ENCODE assay signal across 13 mouse cellular contexts in the genomic region with DNA sequence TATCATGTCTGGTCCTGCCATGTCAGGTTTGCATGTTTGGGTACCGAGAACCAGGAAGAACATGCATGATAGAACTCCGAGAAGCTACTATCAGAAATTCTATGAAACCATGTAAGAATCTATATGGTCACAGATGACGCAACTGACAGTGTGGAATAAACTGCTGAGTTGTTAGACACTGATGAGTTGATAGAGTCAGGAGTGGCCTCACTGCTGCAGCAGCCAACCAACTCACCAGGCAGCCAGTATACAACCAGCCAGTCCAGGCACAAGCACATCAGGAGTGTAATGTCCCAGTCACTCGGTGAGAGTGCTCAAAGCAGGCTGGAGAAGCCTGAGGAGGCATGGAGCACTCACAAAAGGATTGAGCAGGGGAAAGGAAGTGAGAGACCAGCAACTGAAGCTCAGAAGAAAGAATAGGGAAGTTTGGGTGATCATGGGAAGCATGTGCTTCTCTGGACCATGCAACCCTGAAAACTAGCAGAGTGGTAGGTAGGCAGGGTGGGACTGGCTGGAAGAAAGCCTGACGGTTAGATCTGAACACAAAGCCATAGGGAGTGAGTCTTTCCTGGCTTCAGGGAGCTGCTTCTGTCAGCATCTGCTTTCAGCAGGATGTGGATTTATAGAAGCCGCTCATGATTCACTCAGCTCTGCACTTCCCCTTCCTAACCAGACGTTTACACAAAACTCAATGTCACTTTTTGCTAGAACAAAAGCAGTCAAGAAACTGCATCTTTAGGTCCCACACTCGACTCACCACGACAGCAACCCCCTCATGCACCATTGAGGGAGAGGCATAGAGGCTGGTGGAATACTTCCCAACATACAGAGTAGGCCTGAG. TPM values are rescaled to one million over a fixed set of nuclear protein-coding genes. Genes with fewer than 3 reads are reported as not detected.
DNase-seq lines count a peak whose midpoint lies in the region; ATAC-seq lines count a peak whose summit lies in the region.
"Had no signal": no experiment of that assay in that cellular context is flagged by ENCODE, and none has a peak within 500 bp of the region (broad histone marks: within the 10 kb centered on the region; RNA-seq: fewer than 3 reads in every experiment).

No protein-coding gene starts in this region.

- no peaks in the 10 kb centered on the region for H3K9me3 ChIP-seq in lung, embryonic 16.5 days (ENCODE audit: control insufficient read depth, low read length)
- no peaks in the 10 kb centered on the region for H3K9me3 ChIP-seq in embryonic facial prominence, embryonic 10.5 days
- H3K9me3 ChIP-seq in megakaryocyte, embryonic 14.5 days, result no peaks in the 10 kb centered on the region
- H3K9me3 ChIP-seq: hindbrain, embryonic 15.5 days; stomach, embryonic 15.5 days had no signal

- WGBS in lung, embryonic 16.5 days, result 58% methylated on average over 9 of the region's 9 CpGs
- 82% methylated on average over 9 of the region's 9 CpGs for WGBS in embryonic facial prominence, embryonic 10.5 days

- no peaks in the 10 kb centered on the region for H3K27me3 ChIP-seq in lung, embryonic 16.5 days (ENCODE audit: control insufficient read depth, insufficient read depth, low read depth, low read length)
- H3K27me3 ChIP-seq in embryonic facial prominence, embryonic 10.5 days (replicated peaks; ENCODE audit: low read depth, poor library complexity, severe bottlenecking), result no peaks in the 10 kb centered on the region
- no peaks in the 10 kb centered on the region for H3K27me3 ChIP-seq in megakaryocyte, embryonic 14.5 days (replicated peaks)
- H3K27me3 ChIP-seq: hindbrain, embryonic 15.5 days; stomach, embryonic 15.5 days had no signal

- peak overlapping the region; percentile 25; the same call in 1 of the 2 replicates for H3K27ac ChIP-seq in lung, embryonic 16.5 days (ENCODE audit: low read length)
- 0 out of 2 replicates have a peak overlapping the region, but pooled peaks have one; percentile 16 for H3K27ac ChIP-seq in embryonic facial prominence, embryonic 10.5 days (replicated peaks)
- H3K27ac ChIP-seq: hindbrain, embryonic 15.5 days; stomach, embryonic 15.5 days had no signal

- ATAC-seq in lung, embryonic 16.5 days (ENCODE audit: low read depth), result 0 out of 2 replicates have a peak, but pooled peaks have one; percentile 47

- H3K36me3 ChIP-seq in lung, embryonic 16.5 days (ENCODE audit: control insufficient read depth, insufficient read depth, low read length), result no peaks in the 10 kb centered on the region
- peaks cover 17% of the 10 kb centered on the region; the same call in 1 of the 2 replicates for H3K36me3 ChIP-seq in embryonic facial prominence, embryonic 10.5 days (replicated peaks)
- H3K36me3 ChIP-seq in megakaryocyte, embryonic 14.5 days (replicated peaks; ENCODE audit: low read length), result peaks cover 88% of the 10 kb centered on the region

- no peak overlapping the region for H3K4me3 ChIP-seq in lung, embryonic 16.5 days (ENCODE audit: low read length)
- H3K4me3 ChIP-seq in embryonic facial prominence, embryonic 10.5 days, result no peak overlapping the region
- peak overlapping the region; percentile 50 for H3K4me3 ChIP-seq in megakaryocyte, embryonic 14.5 days (replicated peaks)
- H3K4me3 ChIP-seq: erythroblast, embryonic 14.5 days; hindbrain, embryonic 15.5 days; stomach, embryonic 15.5 days had no signal

- H3K9ac ChIP-seq in lung, embryonic 16.5 days (ENCODE audit: low read length), result no peak overlapping the region
- H3K9ac ChIP-seq: hindbrain, embryonic 15.5 days; stomach, embryonic 15.5 days had no signal

- no peak overlapping the region for H3K4me2 ChIP-seq in lung, embryonic 16.5 days (ENCODE audit: low read depth, low read length)
- H3K4me2 ChIP-seq: hindbrain, embryonic 15.5 days; midbrain, embryonic 11.5 days; stomach, embryonic 15.5 days had no signal

- H3K4me1 ChIP-seq in lung, embryonic 16.5 days (replicated peaks; ENCODE audit: control insufficient read depth, insufficient read depth, low read length), result no peaks in the 10 kb centered on the region
- H3K4me1 ChIP-seq in embryonic facial prominence, embryonic 10.5 days, result no peaks in the 10 kb centered on the region; the same call in 1 of the 2 replicates
- H3K4me1 ChIP-seq in megakaryocyte, embryonic 14.5 days, result peaks cover 48% of the 10 kb centered on the region
- H3K4me1 ChIP-seq: hindbrain, embryonic 15.5 days; stomach, embryonic 15.5 days had no signal

- peak; percentile 25 to 28 for DNase-seq in heart, adult 18-20 months
- no peak for DNase-seq in heart, postnatal 4 days
- DNase-seq in lung, postnatal 10 days, result no peak
- no peak for DNase-seq in embryonic facial prominence, embryonic 10.5 days (ENCODE audit: low spot score)
- DNase-seq in testis, postnatal 14 days (ENCODE audit: low spot score), result no peak
- DNase-seq in natural killer cell, adult 2 months (ENCODE audit: low spot score in 2 of 2), result no peak

RNA-seq across cellular contexts. Expression of a gene that starts 31.6 kb away (rescaled TPM):
- total RNA-seq in heart, adult 18-20 months (2021), result 10 to 100 TPM; 19.2 to 24.5 TPM
- 10 to 100 TPM; 55.6 to 56.5 TPM for total RNA-seq in heart, postnatal 4 days (2021)
- polyA plus RNA-seq in lung, embryonic 16.5 days (2015; fragmentation: Nextera tagmentation; extraction: Ambion mirVana), result 108 and 126 TPM in 2 replicates
- polyA plus RNA-seq in embryonic facial prominence, embryonic 10.5 days (2016; fragmentation: Nextera tagmentation; extraction: Ambion mirVana), result 16.9 and 20.6 TPM in 2 replicates
- polyA plus RNA-seq in megakaryocyte, embryonic 14.5 days (2012; ENCODE audit: insufficient read depth, low replicate concordance), result 2.3 and 19.4 TPM in 2 replicates

RNA-seq across cellular contexts. Expression of a gene that starts 54.2 kb away (rescaled TPM):
- total RNA-seq in heart, adult 18-20 months (2021), result 1 to 10 TPM in 1 of 2 experiments, under 1 TPM in 1; 0.57 to 1.3 TPM
- total RNA-seq in heart, postnatal 4 days (2021), result under 1 TPM; 0.41 to 0.52 TPM
- 2.0 and 4.4 TPM in 2 replicates for polyA plus RNA-seq in lung, embryonic 16.5 days (2015; fragmentation: Nextera tagmentation; extraction: Ambion mirVana)
- not detected in 2 replicates for polyA plus RNA-seq in embryonic facial prominence, embryonic 10.5 days (2016; fragmentation: Nextera tagmentation; extraction: Ambion mirVana)
- polyA plus RNA-seq in megakaryocyte, embryonic 14.5 days (2012; ENCODE audit: insufficient read depth, low replicate concordance), result not detected in 2 replicates
- total RNA-seq: adrenal gland, postnatal 36 days had no signal
- polyA plus RNA-seq: erythroblast, embryonic 14.5 days; hindbrain, embryonic 15.5 days; midbrain, embryonic 11.5 days had no signal

Comparison
In these comparisons a context has a peak if more than half of its experiments do, and no peak if none do; other contexts are left out.
1. DNase-seq: peak in heart, adult 18-20 months (2 of 2); none in heart, postnatal 4 days (single experiment), lung, postnatal 10 days (single experiment), embryonic facial prominence, embryonic 10.5 days (single experiment), testis, postnatal 14 days (single experiment) and natural killer cell, adult 2 months (0 of 2).